Mouse (Mus musculus) heart, adult 9 months (tissue): ENCODE results near the gene Tpd52l2.
A peak's percentile ranks its signal among the peaks of the same experiment; 100 is the strongest.
"Not testable (repeated sequence)": the region's sequence is repeated elsewhere in the genome, so short reads cannot be mapped to it uniquely, and the experiment has no call there.

ENCODE experiments used
- DNase-seq, 2 experiments: peaks; one replicate each; pipeline ENCODE4 v3.0.0; 2022; ENCODE audit warnings: low spot score in 2 of 2

Tpd52l2 gene

GRCm38 (mm10) chr2:181487338-181488277, 9.3 kb upstream of the Tpd52l2 start:
- peak; percentile 68 to 81 for DNase-seq

DNA sequence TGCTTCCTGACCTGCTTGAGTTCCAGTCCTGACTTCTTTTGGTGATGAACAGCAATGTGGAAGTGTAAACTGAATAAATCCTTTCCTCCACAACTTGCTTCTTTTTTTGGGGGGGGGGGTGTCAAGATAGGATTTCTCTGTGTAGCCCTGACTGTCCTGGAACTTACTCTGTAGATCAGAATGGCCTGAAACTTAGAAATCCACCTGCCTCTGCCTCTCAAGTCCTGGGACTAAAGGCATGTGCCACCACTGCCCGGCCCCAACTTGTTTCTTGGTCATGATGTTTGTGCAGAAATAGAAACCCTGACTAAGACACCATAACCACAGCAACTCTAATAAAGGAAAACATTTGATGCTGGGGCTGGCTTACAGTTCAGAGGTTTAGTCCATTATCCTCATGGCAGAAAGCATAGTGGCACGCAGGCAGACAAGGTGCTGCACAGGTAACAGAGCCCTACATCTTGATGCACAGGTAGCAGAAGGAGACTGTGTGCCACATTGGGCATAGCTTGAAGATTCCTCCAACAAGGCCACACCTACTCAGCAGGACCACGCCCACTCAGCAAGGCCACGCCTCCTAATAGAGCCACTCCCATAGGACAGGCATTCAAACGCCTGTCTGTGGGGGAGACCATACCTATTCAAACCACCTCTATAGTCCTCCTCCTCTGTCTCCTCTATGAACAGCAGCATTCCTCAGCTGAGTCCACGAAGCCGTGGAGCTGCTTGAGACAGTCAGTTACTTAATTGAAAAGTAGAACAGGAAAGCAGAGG, 5.3 kb upstream of the Tpd52l2 start:
- DNase-seq, result no peak

- DNase-seq, result no peak
Observed at GRCm38 (mm10) chr2:181492206-181492605, 4.7 kb upstream of the Tpd52l2 start.

GRCm38 (mm10) chr2:181493156-181493927, 3.6 kb upstream of the Tpd52l2 start, which contains the start of gene Abhd16b:
TSS of gene Abhd16b (plus strand) at chr2:181493206.
- DNase-seq, result no peak

DNA sequence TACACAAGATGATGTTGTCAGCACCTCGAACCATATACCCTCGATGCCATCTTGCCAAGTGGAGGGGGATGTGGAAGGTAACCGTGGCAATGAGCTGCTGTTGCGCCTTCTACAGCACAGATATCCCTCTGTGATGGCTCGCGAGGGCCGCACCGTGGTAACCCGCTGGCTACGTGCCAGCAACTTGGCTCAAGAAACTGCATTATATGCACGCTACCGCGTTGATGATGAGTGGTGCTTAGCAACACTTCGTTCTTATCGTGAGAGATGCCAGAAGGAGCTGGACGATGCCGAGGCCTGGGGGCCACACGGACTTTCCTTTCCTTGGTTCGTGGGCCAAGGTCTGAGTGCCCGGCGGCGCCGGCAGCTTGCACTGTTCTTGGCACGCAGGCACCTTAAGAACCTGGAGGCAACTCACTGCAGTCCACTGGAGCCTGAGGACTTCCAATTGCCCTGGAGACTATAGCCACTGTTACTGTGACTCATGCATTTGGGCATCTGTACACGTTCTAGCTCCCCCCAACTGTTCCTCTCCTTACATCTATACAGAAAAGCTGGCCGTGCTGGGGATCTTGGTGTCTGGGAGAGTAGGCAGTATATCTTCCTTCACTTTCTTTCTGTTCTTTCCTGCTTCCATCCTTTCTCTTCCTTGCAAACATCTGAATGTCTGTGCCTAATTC, 2.5 kb upstream of the Tpd52l2 start:
- DNase-seq, result no peak

GRCm38 (mm10) chr2:181495845-181496244, 1.1 kb upstream of the Tpd52l2 start:
- not testable (repeated sequence) for DNase-seq

DNA sequence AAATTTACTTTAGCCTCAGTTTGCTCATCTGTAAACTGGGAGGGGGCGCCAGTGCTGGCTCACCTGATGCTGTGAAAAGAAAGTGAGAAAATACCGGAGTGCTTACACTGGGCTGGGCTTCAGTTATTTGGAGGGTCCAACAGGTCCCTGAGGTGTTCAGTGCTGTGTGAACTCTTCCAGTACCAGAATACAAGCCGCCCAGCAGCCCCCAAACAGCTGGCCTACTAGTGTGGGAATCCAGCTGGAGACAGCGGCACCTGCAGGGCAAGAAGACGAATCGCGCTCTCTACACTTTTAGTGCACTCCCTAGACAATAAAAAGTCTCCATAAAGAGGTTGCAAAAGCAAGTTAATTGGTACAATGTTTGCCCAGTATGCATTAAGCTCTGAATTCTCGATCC, 661 bp upstream of the Tpd52l2 start:
- DNase-seq, result peak; percentile 51 to 54

- DNase-seq, result peak; percentile 77 to 78
Observed at GRCm38 (mm10) chr2:181497548-181497875, 570 bp downstream of the Tpd52l2 start.

GRCm38 (mm10) chr2:181498644-181499043, 1.7 kb downstream of the Tpd52l2 start:
- no peak for DNase-seq

- no peak for DNase-seq
Observed at GRCm38 (mm10) chr2:181509191-181509590, 12.2 kb downstream of the Tpd52l2 start.

DNA sequence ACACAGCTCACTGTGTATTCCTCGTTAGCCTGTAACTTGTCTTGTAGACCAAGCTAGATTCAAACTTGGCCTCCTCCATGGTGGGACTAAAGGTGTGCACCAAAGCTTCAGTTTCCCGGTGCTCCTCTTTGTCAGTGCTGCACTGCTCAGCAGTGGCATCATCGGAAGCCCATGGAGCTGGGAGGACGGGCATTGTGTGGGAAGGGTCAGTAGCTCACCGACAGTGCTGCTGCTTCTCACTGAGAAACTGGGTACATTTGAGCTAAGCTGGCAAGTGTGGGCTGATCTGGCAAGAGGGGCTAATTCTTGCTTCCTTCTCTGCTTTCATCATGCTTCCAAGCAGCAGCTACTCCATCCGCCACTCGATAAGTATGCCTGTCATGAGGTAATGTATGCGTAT, 14.3 kb downstream of the Tpd52l2 start:
- DNase-seq, result no peak

DNA sequence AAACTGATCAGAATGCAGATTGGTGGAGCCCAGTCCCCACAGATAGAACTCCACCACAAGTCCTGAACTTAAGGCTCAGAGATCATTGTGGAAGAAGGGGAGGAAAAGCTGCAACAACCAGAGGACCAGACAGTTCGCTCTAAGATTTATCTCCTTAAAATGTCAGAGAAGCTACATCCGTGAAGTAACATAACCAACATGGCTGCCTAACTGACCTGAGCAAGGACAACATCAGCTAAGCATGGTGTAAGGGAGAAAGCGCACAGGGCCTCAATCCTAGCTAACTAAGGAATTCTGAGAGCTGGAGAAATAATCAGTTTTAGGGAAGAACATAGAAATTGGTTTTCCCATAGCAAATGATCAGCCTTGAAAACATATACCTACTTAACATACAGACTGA, 22.3 kb downstream of the Tpd52l2 start:
- no peak for DNase-seq

GRCm38 (mm10) chr2:181520118-181520935, 23.4 kb downstream of the Tpd52l2 start, which contains the start of gene Dnajc5:
TSS of gene Dnajc5 (plus strand) at chr2:181520485.
- DNase-seq, result peak; percentile 98

GRCm38 (mm10) chr2:181520936-181521227, 23.9 kb downstream of the Tpd52l2 start:
- DNase-seq, result no peak

DNA sequence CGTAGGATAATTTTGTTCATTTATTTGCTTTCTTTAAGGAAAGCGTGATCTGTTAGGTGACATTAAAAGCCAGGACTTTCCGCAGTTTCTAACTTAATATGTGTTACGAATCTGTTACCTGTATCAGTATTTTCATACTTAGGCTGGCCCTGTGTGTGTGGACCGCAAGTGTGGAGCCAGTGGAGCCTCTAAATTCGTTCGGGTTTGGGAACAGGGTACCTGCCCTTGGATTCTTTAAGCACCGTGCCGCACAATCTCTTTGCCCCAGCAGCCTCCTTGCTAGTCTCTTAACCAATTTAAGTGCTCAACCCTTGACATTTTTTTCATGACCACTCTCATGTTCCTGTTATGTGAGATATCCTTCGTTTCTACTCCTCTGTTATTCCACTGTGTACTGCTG, 24.5 kb downstream of the Tpd52l2 start:
- no peak for DNase-seq

DNA sequence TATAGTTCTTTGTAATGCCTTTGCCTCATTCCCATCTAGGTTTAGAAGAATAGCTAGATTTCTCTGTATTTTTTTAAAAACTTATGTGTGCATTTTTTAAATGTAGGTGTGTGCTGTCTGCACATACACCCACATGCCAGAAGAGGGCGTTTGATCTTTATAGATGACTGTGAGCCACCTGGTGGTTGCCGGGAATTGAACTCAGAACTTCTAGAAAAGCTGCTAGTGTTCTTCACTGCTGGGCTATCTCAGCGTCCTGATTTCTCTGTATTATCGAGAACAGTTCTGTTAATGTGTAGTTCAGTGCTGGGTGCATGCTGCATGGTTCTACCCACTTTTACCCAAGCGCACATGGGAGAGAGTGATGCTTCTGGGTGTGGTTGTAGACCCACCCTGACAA, 25.9 kb downstream of the Tpd52l2 start:
- peak in 1 of 2 experiments; percentile 21 for DNase-seq

DNA sequence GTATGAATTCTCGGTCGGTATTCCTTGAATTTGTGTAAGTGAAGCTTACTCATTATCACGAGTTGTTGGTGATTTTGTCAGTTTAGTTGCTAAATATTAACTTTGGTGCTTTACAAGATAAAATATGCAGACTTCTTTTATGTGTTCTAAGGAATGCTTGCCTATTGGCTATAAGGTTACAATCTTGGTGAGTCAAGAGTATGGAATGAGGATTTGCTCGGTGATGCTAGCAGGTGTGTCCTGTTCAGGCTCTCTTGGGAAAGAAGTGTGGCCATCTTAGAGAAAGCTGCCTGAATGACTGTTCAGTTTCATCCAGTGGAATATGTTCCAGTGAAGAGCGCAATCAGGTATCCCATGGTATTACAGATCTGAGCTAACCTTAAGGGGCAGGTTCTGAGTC, 28.6 kb downstream of the Tpd52l2 start:
- no peak for DNase-seq

DNA sequence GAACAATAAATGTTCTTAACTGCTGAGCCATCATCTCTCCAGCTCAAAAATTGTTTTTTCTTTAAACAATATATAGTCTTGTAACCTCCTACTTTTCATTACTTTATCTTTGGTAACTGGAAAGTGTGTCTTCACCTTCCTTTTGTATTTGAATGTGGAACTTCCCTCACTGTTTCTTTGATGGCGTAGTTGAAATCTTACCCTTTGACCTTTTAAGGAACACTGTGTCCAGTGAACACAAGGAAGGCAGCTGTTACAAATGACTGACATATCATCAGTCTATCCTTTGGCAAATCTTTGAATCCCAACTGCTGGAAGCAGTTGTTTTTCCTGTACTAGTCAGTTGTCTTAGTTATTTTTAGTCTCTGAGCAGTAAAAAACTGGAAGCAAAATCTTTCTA, 32.1 kb downstream of the Tpd52l2 start:
- no peak for DNase-seq

DNA sequence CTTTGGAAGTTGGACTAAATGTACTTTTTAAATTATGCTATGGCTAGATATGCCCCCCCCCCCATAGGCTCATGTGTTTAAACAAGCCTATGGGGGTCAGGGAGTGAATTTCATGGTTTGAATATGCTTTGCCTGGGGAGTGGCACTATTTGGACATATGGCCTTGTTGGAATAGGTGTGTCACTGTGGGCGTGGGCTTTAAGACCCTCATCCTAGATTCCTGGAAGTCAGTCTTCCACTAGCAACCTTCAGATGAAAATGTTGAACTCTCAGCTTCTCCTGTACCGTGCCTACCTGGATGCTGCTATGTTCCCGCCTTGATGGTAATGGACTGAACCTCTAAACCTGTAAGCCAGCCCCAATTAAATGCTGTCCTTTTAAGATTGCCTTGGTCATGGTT, 35.6 kb downstream of the Tpd52l2 start:
- no peak for DNase-seq

GRCm38 (mm10) chr2:181536410-181536809, 39.5 kb downstream of the Tpd52l2 start:
- peak; percentile 19 to 31 for DNase-seq
